10 mouse cellular contexts compared by ENCODE assay signal in the genomic region with DNA sequence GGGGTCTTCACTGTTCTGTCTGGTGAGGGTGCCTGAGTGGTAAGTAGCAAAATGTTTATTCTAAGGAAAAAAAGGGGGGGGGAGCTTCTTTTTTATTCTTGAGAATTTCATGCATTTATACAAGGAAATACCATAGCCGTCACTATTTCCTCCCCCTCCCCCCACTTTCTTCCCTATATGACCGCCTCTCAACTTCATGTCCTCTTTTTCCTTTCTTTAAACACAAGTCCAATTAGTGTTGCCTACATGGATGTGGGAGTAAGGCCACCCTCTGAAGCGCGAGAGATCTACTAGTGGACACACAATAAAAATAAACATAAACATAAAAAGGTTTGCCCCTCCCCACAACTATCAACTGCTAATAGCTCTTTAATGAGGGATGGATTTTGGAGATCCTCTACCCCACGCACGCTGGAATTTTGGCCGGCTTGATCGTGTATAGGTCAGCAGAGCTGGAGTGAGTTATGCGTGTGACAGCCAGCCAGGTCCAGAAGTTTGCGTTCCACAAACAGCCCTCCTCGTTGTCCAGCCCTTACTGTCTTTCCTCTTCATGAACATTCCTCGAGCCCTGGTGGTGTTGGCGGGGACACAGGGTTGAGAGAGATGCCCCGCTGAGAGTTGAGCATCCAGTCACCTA. TPM values are rescaled to one million over a fixed set of nuclear protein-coding genes. Genes with fewer than 3 reads are reported as not detected.
DNase-seq lines count a peak whose midpoint lies in the region; ATAC-seq and TF ChIP-seq lines count a peak whose summit lies in the region.
"Had no signal": no experiment of that assay in that cellular context is flagged by ENCODE, and none has a peak within 500 bp of the region (broad histone marks: within the 10 kb centered on the region; RNA-seq: fewer than 3 reads in every experiment).

No protein-coding gene starts in this region.

- no peak for TF ChIP-seq RAD21 in CH12.LX (IDR thresholded peaks at IDR 0.05; ENCODE audit: low read depth, low read length)

- no peaks in the 10 kb centered on the region for H3K4me1 ChIP-seq in kidney, embryonic 14.5 days (ENCODE audit: control insufficient read depth, insufficient read depth, low read length)
- no peaks in the 10 kb centered on the region for H3K4me1 ChIP-seq in kidney, adult 2 months (ENCODE audit: control insufficient read depth, insufficient read depth, low read length)
- H3K4me1 ChIP-seq in CH12.LX (ENCODE audit: control insufficient read depth in 1 of 2, insufficient read depth in 2 of 2) = peaks cover 6 to 71% of the 10 kb centered on the region in 2 experiments
- H3K4me1 ChIP-seq in forebrain, embryonic 14.5 days (ENCODE audit: control insufficient read depth, insufficient read depth, low read length) = no peaks in the 10 kb centered on the region
- H3K4me1 ChIP-seq in liver, postnatal 0 days (ENCODE audit: insufficient read depth) = peaks cover 4% of the 10 kb centered on the region; the same call in 1 of the 2 replicates

- ATAC-seq in kidney, embryonic 14.5 days (ENCODE audit: low FRiP score, low TSS enrichment) = peak; percentile 63; the same call in 1 of the 2 replicates
- peak; percentile 41; the same call in 1 of the 2 replicates for ATAC-seq in forebrain, embryonic 14.5 days
- ATAC-seq in liver, postnatal 0 days = peak; percentile 5; the same call in 1 of the 2 replicates

- dilution Hi-C loops in CH12.LX (cut with MboI; ENCODE audit: extremely low pct_ligation_motif_present, extremely low pct_unique_long_range_greater_than_20kb, low sequenced_read_pairs) = no loop called here

- H3K27ac ChIP-seq in kidney, embryonic 14.5 days (ENCODE audit: low read depth, low read length) = no peak overlapping the region
- no peak overlapping the region for H3K27ac ChIP-seq in kidney, adult 2 months (ENCODE audit: insufficient read depth, low read depth, low read length)
- no peak overlapping the region for H3K27ac ChIP-seq in CH12.LX (ENCODE audit: insufficient read depth, low read depth)
- H3K27ac ChIP-seq in forebrain, embryonic 14.5 days (ENCODE audit: low read depth, low read length) = no peak overlapping the region
- peak overlapping the region; percentile 73; the same call in 1 of the 2 replicates for H3K27ac ChIP-seq in liver, postnatal 0 days (ENCODE audit: low read depth)

- no peak for TF ChIP-seq CTCF in kidney, adult 2 months (conservative IDR thresholded peaks at IDR 0.05; ENCODE audit: insufficient read depth, insufficient read length, low read depth, low read length)
- no peak for TF ChIP-seq CTCF in CH12.LX (conservative IDR thresholded peaks at IDR 0.05 in 1 of 2, IDR thresholded peaks at IDR 0.05 in 1 of 2; ENCODE audit: low read depth in 2 of 2, low read length in 2 of 2)
- TF ChIP-seq CTCF in liver, postnatal 0 days (IDR thresholded peaks at IDR 0.05; ENCODE audit: low read depth) = no peak

- no peak overlapping the region for H3K4me3 ChIP-seq in kidney, embryonic 14.5 days (ENCODE audit: low read length)
- no peak overlapping the region for H3K4me3 ChIP-seq in kidney, adult 2 months (ENCODE audit: insufficient read depth, low read depth, low read length)
- H3K4me3 ChIP-seq in CH12.LX (replicated peaks in 1 of 3; ENCODE audit: low read depth in 2 of 3, low read length in 2 of 3, poor library complexity in 1 of 3) = peak overlapping the region in 2 of 3 experiments; percentile 12 to 50
- H3K4me3 ChIP-seq in forebrain, embryonic 14.5 days (ENCODE audit: low read depth, low read length) = no peak overlapping the region
- H3K4me3 ChIP-seq in liver, postnatal 0 days (ENCODE audit: low read depth, low read length) = 0 out of 2 replicates have a peak overlapping the region, but pooled peaks have one; percentile 11

- TF ChIP-seq EP300 in CH12.LX (IDR thresholded peaks at IDR 0.05; ENCODE audit: low read length) = no peak
- TF ChIP-seq EP300 in liver, postnatal 0 days (IDR thresholded peaks at IDR 0.05; ENCODE audit: low read depth) = no peak

- no peak for DNase-seq in kidney, adult 2 months
- DNase-seq in CH12.LX (ENCODE audit: extremely low read depth) = no peak
- no peak for DNase-seq in forebrain, embryonic 14.5 days (ENCODE audit: low spot score)
- DNase-seq in liver, postnatal 0 days = no peak
- DNase-seq in right cerebral cortex, adult 2 months (ENCODE audit: low spot score in 2 of 2) = no peak
- DNase-seq in adrenal gland, postnatal 4 days (ENCODE audit: low spot score in 2 of 2) = no peak
- DNase-seq in gastrocnemius, postnatal 25 days = no peak
- DNase-seq: adrenal gland, adult 2 months; cerebellum, adult 2 months had no signal

- H3K27me3 ChIP-seq in kidney, embryonic 14.5 days (ENCODE audit: control insufficient read depth, insufficient read depth, low read length) = no peaks in the 10 kb centered on the region
- no peaks in the 10 kb centered on the region for H3K27me3 ChIP-seq in kidney, adult 2 months (replicated peaks; ENCODE audit: control insufficient read depth, insufficient read depth, low read length)
- no peaks in the 10 kb centered on the region for H3K27me3 ChIP-seq in CH12.LX (replicated peaks)
- H3K27me3 ChIP-seq in forebrain, embryonic 14.5 days (replicated peaks; ENCODE audit: control insufficient read depth, insufficient read depth, low read length) = no peaks in the 10 kb centered on the region
- H3K27me3 ChIP-seq in liver, postnatal 0 days (ENCODE audit: insufficient read depth, low read length) = no peaks in the 10 kb centered on the region

- no peak overlapping the region for H3K9ac ChIP-seq in kidney, embryonic 14.5 days (ENCODE audit: low read depth, low read length)
- peak overlapping the region; percentile 34 for H3K9ac ChIP-seq in CH12.LX (ENCODE audit: insufficient read depth, low read depth)
- no peak overlapping the region; the same call in 1 of the 2 replicates for H3K9ac ChIP-seq in forebrain, embryonic 14.5 days (ENCODE audit: low read length)
- H3K9ac ChIP-seq in liver, postnatal 0 days (replicated peaks) = no peak overlapping the region

- H3K36me3 ChIP-seq in kidney, embryonic 14.5 days (ENCODE audit: control insufficient read depth, insufficient read depth, low read length) = no peaks in the 10 kb centered on the region
- H3K36me3 ChIP-seq in kidney, adult 2 months (ENCODE audit: control insufficient read depth, insufficient read depth, low read length) = no peaks in the 10 kb centered on the region
- no peaks in the 10 kb centered on the region for H3K36me3 ChIP-seq in CH12.LX (replicated peaks in 1 of 2; ENCODE audit: control insufficient read depth in 1 of 2, insufficient read depth in 1 of 2, low read length in 1 of 2)
- H3K36me3 ChIP-seq in forebrain, embryonic 14.5 days (ENCODE audit: control insufficient read depth, insufficient read depth, low read length) = no peaks in the 10 kb centered on the region
- no peaks in the 10 kb centered on the region for H3K36me3 ChIP-seq in liver, postnatal 0 days (replicated peaks; ENCODE audit: insufficient read depth, low read length)

- no peaks in the 10 kb centered on the region for H3K9me3 ChIP-seq in kidney, embryonic 14.5 days (ENCODE audit: control insufficient read depth, low read length)
- no peaks in the 10 kb centered on the region for H3K9me3 ChIP-seq in CH12.LX (replicated peaks; ENCODE audit: low read length)
- H3K9me3 ChIP-seq in forebrain, embryonic 14.5 days (replicated peaks; ENCODE audit: control insufficient read depth, low read length) = no peaks in the 10 kb centered on the region
- H3K9me3 ChIP-seq in liver, postnatal 0 days (ENCODE audit: low read length) = no peaks in the 10 kb centered on the region

- no peak for TF ChIP-seq POLR2A in kidney, adult 2 months (IDR thresholded peaks at IDR 0.05; ENCODE audit: low read depth, low read length)
- no peak for TF ChIP-seq POLR2A in CH12.LX (IDR thresholded peaks at IDR 0.05; ENCODE audit: low read depth, low read length)

- in situ Hi-C loops in CH12.LX (cut with MboI; ENCODE audit: low pct_ligation_motif_present, low pct_unique_long_range_greater_than_20kb, low sequenced_read_pairs) = no loop called here

- 52% methylated on average over 14 of the region's 14 CpGs for WGBS in kidney, embryonic 14.5 days
- 55% methylated on average over 14 of the region's 14 CpGs for whole genome bisulfite sequencing in kidney, adult 2 months
- WGBS in forebrain, embryonic 14.5 days = 82% methylated on average over 14 of the region's 14 CpGs
- 71% methylated on average over 14 of the region's 14 CpGs for WGBS in liver, postnatal 0 days (ENCODE audit: insufficient replicate concordance)

- no peaks in the 10 kb centered on the region for H3K79me2 ChIP-seq in CH12.LX (replicated peaks; ENCODE audit: control insufficient read depth, extremely low read depth, insufficient read depth, poor library complexity, severe bottlenecking)

- peak overlapping the region; percentile 6 for H3K4me2 ChIP-seq in kidney, embryonic 14.5 days (replicated peaks; ENCODE audit: low read depth, low read length)
- peak overlapping the region; percentile 33 for H3K4me2 ChIP-seq in CH12.LX (ENCODE audit: insufficient read depth, low read depth, poor library complexity, severe bottlenecking)
- H3K4me2 ChIP-seq in forebrain, embryonic 14.5 days (ENCODE audit: low read length) = peak overlapping the region; percentile 35
- H3K4me2 ChIP-seq in liver, postnatal 0 days (ENCODE audit: low read depth, low read length) = peak overlapping the region; percentile 35

TF ChIP-seq in CH12.LX, 34 proteins besides CTCF, POLR2A, EP300 and RAD21 (continues in another document):
- TF ChIP-seq USF1 (IDR thresholded peaks at IDR 0.05; ENCODE audit: low read depth, low read length) (no peak), HCFC1 (IDR thresholded peaks at IDR 0.05; ENCODE audit: low read depth, low read length) (no peak)

RNA-seq across cellular contexts. Expression of a gene that starts 24.7 kb away (rescaled TPM):
- polyA plus RNA-seq in kidney, embryonic 14.5 days (2014; fragmentation: Nextera tagmentation; extraction: Ambion mirVana) = 53.6 and 82.5 TPM in 2 replicates
- 191 and 214 TPM in 2 replicates for polyA plus RNA-seq in kidney, adult 2 months (2012; rRNA removed)
- total RNA-seq in CH12.LX (2012; rRNA removed) (44.3 and 50.3 TPM in 2 replicates), CH12.LX (2014; rRNA removed) (56.8 and 68.7 TPM in 2 replicates)
- 82.2 and 95.7 TPM in 2 replicates for polyA plus RNA-seq in CH12.LX (2012; ENCODE audit: insufficient read length, low read depth)
- polyA plus RNA-seq in forebrain, embryonic 14.5 days (2014; fragmentation: Nextera tagmentation; extraction: Ambion mirVana) = 41.2 and 43.2 TPM in 2 replicates
- polyA plus RNA-seq in liver, postnatal 0 days (2015; fragmentation: Nextera tagmentation; extraction: Ambion mirVana) = 25.2 and 29.6 TPM in 2 replicates
- total RNA-seq in adrenal gland, postnatal 4 days (2021) = 10 to 100 TPM; 71.4 to 80.2 TPM
- total RNA-seq in gastrocnemius, postnatal 25 days (2021) = 10 to 100 TPM; 20.9 to 21.8 TPM

RNA-seq across cellular contexts. Expression of a gene that starts 42.5 kb away (rescaled TPM):
- 3.1 and 3.4 TPM in 2 replicates for polyA plus RNA-seq in kidney, embryonic 14.5 days (2014; fragmentation: Nextera tagmentation; extraction: Ambion mirVana)
- 1.7 and 2.5 TPM in 2 replicates for polyA plus RNA-seq in kidney, adult 2 months (2012; rRNA removed)
- 0.08 TPM in 1 of 2 replicates, not detected in the other for total RNA-seq in CH12.LX (2012; rRNA removed)
- 0.24 and 0.34 TPM in 2 replicates for total RNA-seq in CH12.LX (2014; rRNA removed)
- 0.42 TPM in 1 of 2 replicates, not detected in the other for polyA plus RNA-seq in CH12.LX (2012; ENCODE audit: insufficient read length, low read depth)
- 0.77 and 1.1 TPM in 2 replicates for polyA plus RNA-seq in forebrain, embryonic 14.5 days (2014; fragmentation: Nextera tagmentation; extraction: Ambion mirVana)
- 11.0 and 12.7 TPM in 2 replicates for polyA plus RNA-seq in liver, postnatal 0 days (2015; fragmentation: Nextera tagmentation; extraction: Ambion mirVana)
- 1 to 10 TPM in 1 of 2 experiments, under 1 TPM in 1; 0.81 to 1.3 TPM for total RNA-seq in adrenal gland, postnatal 4 days (2021)
- total RNA-seq in gastrocnemius, postnatal 25 days (2021) = 1 to 10 TPM in 1 of 2 experiments, under 1 TPM in 1; 0.28 to 1.1 TPM

Comparison
In these comparisons a context has a peak if more than half of its experiments do, and no peak if none do; other contexts are left out.
1. ATAC-seq: peak in every context shown above with its lines; median percentile 63 in kidney, embryonic 14.5 days; 41 in forebrain, embryonic 14.5 days; 5 in liver, postnatal 0 days.
2. H3K4me3 ChIP-seq: peak in CH12.LX (2 of 3) and liver, postnatal 0 days (single experiment); none in kidney, embryonic 14.5 days (single experiment), kidney, adult 2 months (single experiment) and forebrain, embryonic 14.5 days (single experiment).
3. Peak in every context shown above with its lines, with median percentiles within 50 percentile points of each other: H3K4me2 ChIP-seq.